Mouse (Mus musculus) spleen, adult 2 months (tissue): ENCODE results near the gene S1pr4.

Experiments
- CTCF ChIP-seq: fragments of 200-500 bp; IDR thresholded peaks from 2 replicates; pipeline ENCODE4 v1.5.1; 2011; ENCODE audit warnings: mild to moderate bottlenecking, inconsistent platforms; ENCODE audit not compliant: insufficient read depth, insufficient read length, insufficient replicate concordance; ENCODE audit errors: extremely low read depth
- POLR2A ChIP-seq: fragments of 200-500 bp; IDR thresholded peaks from 2 replicates; pipeline ENCODE4 v1.6.1; 2011; ENCODE audit warnings: low read depth, low read length, inconsistent platforms

DNA sequence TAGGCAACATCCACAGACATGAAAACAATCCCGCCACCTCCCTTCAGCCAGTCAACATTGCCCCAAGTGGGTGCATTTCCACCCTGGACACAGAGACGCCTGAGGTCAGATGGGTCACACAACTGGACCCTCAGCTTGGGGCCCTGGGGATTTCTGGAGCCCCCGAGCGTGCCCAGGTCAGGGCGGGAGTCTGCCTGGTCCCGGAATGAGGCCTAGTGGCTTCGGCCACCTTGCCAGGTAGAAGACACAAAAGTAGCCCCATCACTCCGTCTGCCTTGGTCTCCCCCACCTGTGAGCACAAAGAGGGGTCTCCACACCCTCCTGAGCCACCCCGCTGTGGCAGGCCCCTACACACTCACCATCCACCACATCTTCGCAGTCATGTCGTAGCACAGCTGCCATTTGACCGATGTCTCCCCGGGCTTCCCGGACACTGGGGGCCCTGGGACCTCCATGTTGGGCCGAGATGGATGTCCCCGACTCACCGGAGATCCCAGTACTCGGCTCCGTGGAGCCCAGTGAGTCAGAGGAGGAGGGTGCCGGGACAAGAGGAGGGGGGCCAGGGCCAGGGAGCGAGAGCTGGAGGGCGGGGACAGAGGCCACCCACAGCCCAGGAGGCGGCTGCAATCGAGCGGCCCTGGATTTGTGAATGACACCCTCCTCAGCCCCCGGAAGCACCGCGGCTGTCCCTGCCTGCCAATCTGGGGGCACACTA is 44.6 kb downstream of the S1pr4 start, which contains the start of gene Nfic:
- no peak for TF ChIP-seq CTCF
- TF ChIP-seq POLR2A = no peak
